Mouse (Mus musculus) bone marrow macrophage, adult 2 months (primary cell): ENCODE measurements around the gene G0s2.

Experiments used
- CTCF ChIP-seq: IDR thresholded peaks from 2 replicates; pipeline ENCODE4 v1.5.1; 2012; ENCODE audit warnings: low read depth, mild to moderate bottlenecking, low read length, moderate library complexity
- POLR2A ChIP-seq: IDR thresholded peaks from 2 replicates; pipeline ENCODE4 v1.6.1; 2012; ENCODE audit warnings: mild to moderate bottlenecking, low read depth, low read length, borderline replicate concordance

GRCm38 (mm10) chr1:193230531-193230930 is 42.5 kb downstream of the G0s2 start:
- no peak for TF ChIP-seq CTCF
- no peak for TF ChIP-seq POLR2A
